Mouse (Mus musculus) liver, postnatal 0 days (tissue): ENCODE measurements around the gene Akr7a5.

Experiments used
- CTCF ChIP-seq: sonication (generic); IDR thresholded peaks from 2 replicates; pipeline ENCODE4 v1.5.1; 2016; ENCODE audit warnings: antibody characterized with exemption, low read depth
- EP300 ChIP-seq: IDR thresholded peaks from 2 replicates; pipeline ENCODE4 v1.6.1; 2016; ENCODE audit warnings: antibody characterized with exemption, low read depth, mild to moderate bottlenecking

DNA sequence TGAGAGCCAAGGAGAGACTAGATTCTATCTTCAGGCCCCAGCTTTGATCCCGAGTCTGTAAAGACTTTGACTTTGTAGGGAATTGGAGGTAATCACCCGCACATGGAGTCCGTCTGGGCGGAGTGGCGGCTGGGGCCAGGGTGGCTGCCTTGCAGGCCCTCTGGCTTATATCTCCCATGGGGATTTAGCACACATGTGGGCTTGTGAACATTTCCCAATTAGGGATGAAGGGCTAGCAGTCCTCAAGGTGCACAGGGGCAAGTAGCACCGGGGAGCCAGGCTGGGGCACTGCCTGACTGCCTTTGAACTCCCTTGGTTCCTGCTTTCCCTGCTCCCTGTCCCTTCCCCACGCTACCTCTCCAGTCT, 44.1 kb upstream of the Akr7a5 start:
- TF ChIP-seq CTCF, result no peak
- no peak for TF ChIP-seq EP300
